Mouse (Mus musculus) stomach, embryonic 14.5 days (tissue): ENCODE data around the gene Necab2. TPM values are rescaled to one million over a fixed set of nuclear protein-coding genes. Genes with fewer than 3 reads are reported as not detected.

Source experiments
- ATAC-seq: fragments of 200-750 bp; cut with Nextera tagmentation; 2 replicates; pipeline ENCODE4 v1.8.0; 2017; ENCODE audit warnings: low read depth, moderate TSS enrichment; ENCODE audit not compliant: insufficient number of reproducible peaks, insufficient read depth, low FRiP score
- H3K27ac ChIP-seq: fragments of 300-500 bp; sonication (generic); 2 replicates; pipeline ENCODE4 v1.5.1; 2014; ENCODE audit warnings: mild to moderate bottlenecking, low read length, moderate library complexity, mixed read lengths
- H3K27me3 ChIP-seq: fragments of 300-500 bp; sonication (generic); 2 replicates; pipeline ENCODE4 v1.6.1; 2014; ENCODE audit warnings: low read length, control low read depth, mixed read lengths; ENCODE audit not compliant: control insufficient read depth, insufficient read depth
- H3K36me3 ChIP-seq: fragments of 300-500 bp; sonication (generic); 2 replicates; pipeline ENCODE4 v1.6.1; 2014; ENCODE audit warnings: mild to moderate bottlenecking, control low read depth, low read length, moderate library complexity, mixed read lengths; ENCODE audit not compliant: control insufficient read depth, insufficient read depth
- H3K4me1 ChIP-seq: fragments of 300-500 bp; sonication (generic); 2 replicates; pipeline ENCODE4 v1.6.1; 2014; ENCODE audit warnings: low read length, control low read depth, mixed read lengths; ENCODE audit not compliant: control insufficient read depth, insufficient read depth
- H3K4me2 ChIP-seq: fragments of 300-500 bp; sonication (generic); replicated peaks from 2 replicates; pipeline ENCODE4 v1.6.1; 2014; ENCODE audit warnings: low read depth, low read length, control low read depth
- H3K4me3 ChIP-seq: fragments of 300-500 bp; sonication (generic); 2 replicates; pipeline ENCODE4 v1.5.1; 2014; ENCODE audit warnings: low read depth, low read length, control low read depth
- H3K9ac ChIP-seq: fragments of 300-500 bp; sonication (generic); replicated peaks from 2 replicates; pipeline ENCODE4 v1.6.1; 2014; ENCODE audit warnings: low read depth, mild to moderate bottlenecking, control low read depth, low read length, moderate library complexity, mixed read lengths
- H3K9me3 ChIP-seq: fragments of 300-500 bp; sonication (generic); 2 replicates; pipeline ENCODE4 v1.6.1; 2016; ENCODE audit warnings: low read depth, low read length, control low read depth; ENCODE audit not compliant: control insufficient read depth
- WGBS: fragments of 180-500 bp; shearing (Covaris S2); extraction: QIAGEN DNeasy Blood & Tissue Kit; methylation state at CpG from one replicate; pipeline ENCODE4 v1.1.7; 2014; 5-methylcytosine and 5-hydroxymethylcytosine counted together
- polyA plus RNA-seq: library from polyadenylated mRNA; unstranded; fragments of >200 nt; fragmentation: Nextera tagmentation; extraction: Ambion mirVana; gene quantifications from 2 replicates; pipeline ENCODE4 v1.2.1, GENCODE M21; 2014

Gene Necab2
- polyA plus RNA-seq, 1 experiment from 2014 or later, result 1.5 TPM

- 73% methylated on average over 10 of the region's 10 CpGs for WGBS
- 0 out of 2 replicates have a peak, but pooled peaks cover 11% of the 10 kb centered on the region for H3K4me1 ChIP-seq
- no peak overlapping the region for H3K4me2 ChIP-seq
- H3K4me3 ChIP-seq, result no peak overlapping the region
- no peaks in the 10 kb centered on the region for H3K9me3 ChIP-seq
- no peak overlapping the region; the same call in 1 of the 2 replicates for H3K27ac ChIP-seq
- no peak overlapping the region for H3K9ac ChIP-seq
- ATAC-seq, result no peak
- H3K36me3 ChIP-seq, result no peaks in the 10 kb centered on the region
- H3K27me3 ChIP-seq, result no peaks in the 10 kb centered on the region
Measured at GRCm38 (mm10) chr8:119424740-119425139, 21.8 kb upstream of the Necab2 start.

GRCm38 (mm10) chr8:119425533-119425932 lies 21.0 kb upstream of the Necab2 start:
- 0 out of 2 replicates have a peak, but pooled peaks cover 11% of the 10 kb centered on the region for H3K4me1 ChIP-seq
- no peaks in the 10 kb centered on the region for H3K27me3 ChIP-seq
- no peak overlapping the region for H3K4me2 ChIP-seq
- ATAC-seq, result no peak
- no peaks in the 10 kb centered on the region for H3K9me3 ChIP-seq
- H3K27ac ChIP-seq, result peak overlapping the region; percentile 63; the same call in 1 of the 2 replicates
- 87% methylated on average over 10 of the region's 10 CpGs for WGBS
- no peaks in the 10 kb centered on the region for H3K36me3 ChIP-seq
- no peak overlapping the region for H3K9ac ChIP-seq
- H3K4me3 ChIP-seq, result no peak overlapping the region

- H3K36me3 ChIP-seq, result no peaks in the 10 kb centered on the region
- H3K4me3 ChIP-seq, result no peak overlapping the region
- no peak overlapping the region for H3K4me2 ChIP-seq
- no peak overlapping the region for H3K9ac ChIP-seq
- ATAC-seq, result no peak
- H3K4me1 ChIP-seq, result 0 out of 2 replicates have a peak, but pooled peaks cover 11% of the 10 kb centered on the region
- H3K27ac ChIP-seq, result peak overlapping the region; percentile 58; the same call in 1 of the 2 replicates
- H3K27me3 ChIP-seq, result no peaks in the 10 kb centered on the region
- 77% methylated on average over 6 of the region's 6 CpGs for WGBS
- no peaks in the 10 kb centered on the region for H3K9me3 ChIP-seq
Measured at GRCm38 (mm10) chr8:119426069-119426735, 20.3 kb upstream of the Necab2 start.

GRCm38 (mm10) chr8:119427634-119428349 lies 18.7 kb upstream of the Necab2 start:
- H3K4me1 ChIP-seq, result 0 out of 2 replicates have a peak, but pooled peaks cover 11% of the 10 kb centered on the region
- WGBS, result 69% methylated on average over 12 of the region's 12 CpGs
- no peak overlapping the region for H3K4me3 ChIP-seq
- no peak for ATAC-seq
- no peaks in the 10 kb centered on the region for H3K9me3 ChIP-seq
- no peak overlapping the region for H3K9ac ChIP-seq
- no peak overlapping the region for H3K4me2 ChIP-seq
- H3K36me3 ChIP-seq, result no peaks in the 10 kb centered on the region
- H3K27me3 ChIP-seq, result no peaks in the 10 kb centered on the region
- H3K27ac ChIP-seq, result no peak overlapping the region

GRCm38 (mm10) chr8:119428350-119428740 lies 18.2 kb upstream of the Necab2 start:
- Histone ChIP-seq H3K4me1 (0 out of 2 replicates have a peak, but pooled peaks cover 11% of the 10 kb centered on the region), H3K9ac (no peak overlapping the region), H3K27me3 (no peaks in the 10 kb centered on the region), H3K4me3 (no peak overlapping the region), H3K4me2 (no peak overlapping the region), H3K9me3 (no peaks in the 10 kb centered on the region), H3K27ac (no peak overlapping the region), H3K36me3 (no peaks in the 10 kb centered on the region)
- 64% methylated on average over 7 of the region's 7 CpGs for WGBS
- no peak for ATAC-seq

GRCm38 (mm10) chr8:119428766-119429327 lies 17.7 kb upstream of the Necab2 start:
- Histone ChIP-seq H3K9ac (no peak overlapping the region), H3K36me3 (no peaks in the 10 kb centered on the region), H3K4me2 (no peak overlapping the region), H3K9me3 (no peaks in the 10 kb centered on the region), H3K27ac (peak overlapping the region; percentile 3; the same call in 1 of the 2 replicates), H3K27me3 (no peaks in the 10 kb centered on the region), H3K4me3 (no peak overlapping the region), H3K4me1 (0 out of 2 replicates have a peak, but pooled peaks cover 11% of the 10 kb centered on the region)
- 72% methylated on average over 5 of the region's 5 CpGs for WGBS
- ATAC-seq, result no peak

- Histone ChIP-seq H3K36me3 (no peaks in the 10 kb centered on the region), H3K4me2 (no peak overlapping the region), H3K4me3 (no peak overlapping the region), H3K27me3 (no peaks in the 10 kb centered on the region), H3K27ac (no peak overlapping the region; the same call in 1 of the 2 replicates), H3K9me3 (no peaks in the 10 kb centered on the region), H3K4me1 (0 out of 2 replicates have a peak, but pooled peaks cover 11% of the 10 kb centered on the region), H3K9ac (no peak overlapping the region)
- whole genome bisulfite sequencing, result 70% methylated on average over 3 of the region's 3 CpGs
- ATAC-seq, result no peak
Measured at GRCm38 (mm10) chr8:119429552-119429951, 17.0 kb upstream of the Necab2 start.

GRCm38 (mm10) chr8:119430250-119430649 lies 16.3 kb upstream of the Necab2 start:
- H3K27ac ChIP-seq, result no peak overlapping the region
- H3K36me3 ChIP-seq, result no peaks in the 10 kb centered on the region
- no peaks in the 10 kb centered on the region for H3K27me3 ChIP-seq
- H3K9ac ChIP-seq, result no peak overlapping the region
- H3K4me3 ChIP-seq, result no peak overlapping the region
- H3K4me1 ChIP-seq, result 0 out of 2 replicates have a peak, but pooled peaks cover 11% of the 10 kb centered on the region
- H3K9me3 ChIP-seq, result no peaks in the 10 kb centered on the region
- WGBS, result 69% methylated on average over 8 of the region's 8 CpGs
- ATAC-seq, result no peak
- H3K4me2 ChIP-seq, result no peak overlapping the region
